Mouse (Mus musculus) cortical plate, adult 2 months (tissue): ENCODE measurements around the gene Zfhx3. TPM values are rescaled to one million over a fixed set of nuclear protein-coding genes. Genes with fewer than 3 reads are reported as not detected.
A peak's percentile ranks its signal among the peaks of the same experiment; 100 is the strongest.

Experiments used
- H3K27ac ChIP-seq: fragments of 200-500 bp; 2 replicates; pipeline ENCODE4 v1.5.1; 2012; ENCODE audit warnings: low read length, control low read depth, inconsistent platforms; ENCODE audit not compliant: insufficient read depth
- H3K4me1 ChIP-seq: fragments of 200-500 bp; 2 replicates; pipeline ENCODE4 v1.6.1; 2011; ENCODE audit warnings: low read length; ENCODE audit not compliant: control insufficient read depth, insufficient read depth
- H3K4me3 ChIP-seq: fragments of 200-500 bp; 2 replicates; pipeline ENCODE4 v1.5.1; 2011; ENCODE audit warnings: mild to moderate bottlenecking, low read length, control low read depth; ENCODE audit not compliant: insufficient read depth
- CTCF ChIP-seq: fragments of 200-500 bp; IDR thresholded peaks from 2 replicates; pipeline ENCODE4 v1.5.1; 2011; ENCODE audit warnings: mild to moderate bottlenecking, control low read depth, low read length; ENCODE audit not compliant: insufficient read depth; ENCODE audit errors: extremely low read depth
- POLR2A ChIP-seq: fragments of 200-500 bp; IDR thresholded peaks from 2 replicates; pipeline ENCODE4 v1.6.1; 2011; ENCODE audit warnings: mild to moderate bottlenecking, low read length, control low read depth; ENCODE audit not compliant: insufficient read depth; ENCODE audit errors: extremely low read depth
- polyA plus RNA-seq: library from polyadenylated mRNA; depleted of rRNA; stranded (reverse); fragments of >200 nt; gene quantifications from 2 replicates; pipeline ENCODE4 v1.2.3, GENCODE M21; 2012

Zfhx3 gene
- polyA plus RNA-seq, 1 experiment, result 1.3 TPM

- H3K27ac ChIP-seq, result no peak overlapping the region
- no peaks in the 10 kb centered on the region for H3K4me1 ChIP-seq
- no peak overlapping the region for H3K4me3 ChIP-seq
- no peak for TF ChIP-seq POLR2A
- TF ChIP-seq CTCF, result no peak
Observed at GRCm38 (mm10) chr8:108496101-108496500, 553.7 kb downstream of the Zfhx3 start.

GRCm38 (mm10) chr8:108506779-108507178 is 564.3 kb downstream of the Zfhx3 start:
- no peak overlapping the region for H3K27ac ChIP-seq
- no peak overlapping the region for H3K4me3 ChIP-seq
- H3K4me1 ChIP-seq, result no peaks in the 10 kb centered on the region
- TF ChIP-seq POLR2A (no peak), CTCF (no peak)

- H3K27ac ChIP-seq, result no peak overlapping the region
- no peak for TF ChIP-seq POLR2A
- TF ChIP-seq CTCF, result no peak
- no peaks in the 10 kb centered on the region for H3K4me1 ChIP-seq
- H3K4me3 ChIP-seq, result no peak overlapping the region
Observed at GRCm38 (mm10) chr8:108507769-108508168, 565.3 kb downstream of the Zfhx3 start.

GRCm38 (mm10) chr8:108510641-108511325 is 568.3 kb downstream of the Zfhx3 start:
- Histone ChIP-seq H3K4me3 (no peak overlapping the region), H3K27ac (no peak overlapping the region), H3K4me1 (no peaks in the 10 kb centered on the region)
- TF ChIP-seq POLR2A (no peak), CTCF (no peak)

DNA sequence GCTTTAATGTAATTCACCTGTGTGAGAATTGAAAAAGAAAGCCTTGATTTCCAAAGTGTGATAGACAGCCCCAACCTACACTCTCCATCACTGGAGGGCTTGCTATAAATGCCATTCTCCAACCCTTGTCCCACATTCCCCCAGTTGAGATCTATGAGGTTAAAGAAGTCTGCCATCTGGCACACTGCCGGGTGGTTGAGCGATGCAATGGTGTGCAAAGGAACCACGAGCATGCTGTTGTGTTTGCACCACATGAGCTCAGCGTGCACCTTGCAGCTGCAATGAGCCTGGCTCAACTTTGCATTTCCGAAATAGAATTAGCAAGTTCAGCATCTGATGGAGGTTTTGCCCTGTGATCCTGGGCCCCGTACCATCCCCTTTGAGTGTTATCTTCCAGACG is 575.7 kb downstream of the Zfhx3 start:
- Histone ChIP-seq H3K27ac (no peak overlapping the region), H3K4me1 (no peaks in the 10 kb centered on the region), H3K4me3 (no peak overlapping the region)
- TF ChIP-seq POLR2A, result no peak
- TF ChIP-seq CTCF, result no peak

DNA sequence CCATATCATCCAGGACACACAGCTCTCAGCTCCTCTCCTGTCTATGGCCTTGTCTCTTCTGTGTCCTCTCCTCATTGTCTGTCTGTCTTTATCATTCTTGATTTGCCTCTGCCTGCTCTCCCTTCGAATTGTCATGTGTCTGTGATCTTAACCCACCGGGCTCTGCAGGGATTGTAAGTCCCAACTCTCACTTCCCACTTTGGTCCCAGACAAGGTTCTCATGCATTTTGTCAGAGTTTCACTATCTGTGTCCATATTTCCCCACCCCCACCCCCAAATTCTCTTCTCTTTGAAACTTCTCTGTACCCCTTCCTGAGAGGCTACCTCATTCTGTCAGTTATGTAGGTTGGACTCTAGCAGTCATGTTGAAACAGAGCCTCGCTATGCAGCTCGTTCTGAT is 579.6 kb downstream of the Zfhx3 start:
- Histone ChIP-seq H3K4me1 (no peaks in the 10 kb centered on the region), H3K27ac (no peak overlapping the region), H3K4me3 (no peak overlapping the region)
- no peak for TF ChIP-seq CTCF
- TF ChIP-seq POLR2A, result no peak

DNA sequence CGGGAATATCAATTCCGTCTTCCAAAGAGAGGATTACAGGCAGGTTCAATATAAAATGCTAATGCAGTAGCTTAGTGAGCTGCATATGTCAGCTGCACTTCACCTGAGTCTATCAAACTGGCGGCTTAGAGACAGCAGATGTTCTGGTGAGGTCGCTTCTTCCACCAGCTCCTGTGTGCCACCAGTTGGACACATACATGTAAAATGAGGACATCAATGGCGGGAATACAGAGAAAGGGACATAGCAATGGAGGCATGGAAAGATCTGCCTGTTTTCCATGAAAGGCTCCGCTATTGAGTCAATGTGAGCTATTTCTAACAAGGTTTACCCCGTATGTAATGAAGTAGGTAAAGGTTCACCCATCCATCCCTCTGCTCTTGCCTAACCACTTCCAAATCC is 587.0 kb downstream of the Zfhx3 start:
- TF ChIP-seq CTCF (no peak), POLR2A (no peak)

DNA sequence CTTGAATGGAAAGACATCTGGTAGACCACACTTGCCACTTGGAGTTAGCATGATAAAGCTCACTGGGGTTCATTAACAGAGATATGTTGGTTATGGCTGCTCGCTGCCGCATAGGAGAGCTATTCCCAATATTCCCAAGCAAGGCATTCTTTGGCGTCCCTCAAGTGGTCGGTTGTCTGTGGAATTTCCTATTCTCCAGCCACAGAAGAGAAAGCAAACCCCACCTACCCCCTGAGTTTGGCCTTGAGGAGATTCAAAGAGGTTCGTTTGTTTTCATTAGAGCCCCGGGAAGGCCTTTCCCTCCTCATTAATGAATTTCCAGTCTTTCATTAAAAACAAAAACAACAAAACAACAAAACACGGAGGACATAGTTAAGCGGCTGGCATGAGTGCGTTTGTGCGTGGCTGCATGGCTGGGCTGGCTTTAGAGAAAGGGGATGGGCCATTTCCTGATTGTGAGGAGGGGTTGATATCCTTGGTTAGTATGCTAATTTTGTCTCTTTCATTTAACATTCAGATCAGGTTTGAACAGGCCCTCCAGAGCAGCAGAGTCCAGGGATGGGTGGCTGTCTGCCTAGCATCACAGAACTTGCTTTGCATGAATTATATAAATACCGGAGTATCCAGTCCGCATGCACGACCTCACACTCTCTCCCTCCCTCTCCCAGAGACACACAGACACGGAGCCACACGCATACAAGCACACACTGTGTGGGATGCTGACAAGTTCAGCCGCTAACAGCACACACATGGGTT is 592.9 kb downstream of the Zfhx3 start:
- Histone ChIP-seq H3K4me1 (0 out of 2 replicates have a peak, but pooled peaks cover 1% of the 10 kb centered on the region), H3K27ac (no peak overlapping the region), H3K4me3 (no peak overlapping the region)
- no peak for TF ChIP-seq POLR2A
- TF ChIP-seq CTCF, result no peak

More for the DNA sequence above, 587.0 kb downstream of the Zfhx3 start:
- no peak overlapping the region for H3K27ac ChIP-seq
- H3K4me1 ChIP-seq, result no peaks in the 10 kb centered on the region
- H3K4me3 ChIP-seq, result no peak overlapping the region

DNA sequence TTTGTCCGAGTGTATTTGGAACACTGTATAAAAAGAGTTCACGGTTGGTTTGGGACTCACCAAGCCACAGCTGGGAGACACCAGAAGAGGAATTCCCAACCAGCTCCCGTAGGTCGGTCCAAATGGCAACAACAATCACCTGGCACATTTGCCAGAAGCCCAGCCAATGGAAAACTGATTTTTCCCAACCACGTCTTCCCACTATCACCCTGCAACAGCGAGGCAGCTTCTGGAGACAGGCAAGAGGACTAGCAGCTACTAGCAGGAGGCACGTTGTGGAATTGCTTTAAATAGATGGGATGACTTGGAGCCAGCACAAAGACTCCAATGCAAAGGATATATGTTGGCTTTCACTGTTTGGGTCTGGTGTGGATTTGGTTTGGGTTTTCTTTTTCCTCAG is 593.7 kb downstream of the Zfhx3 start:
- Histone ChIP-seq H3K27ac (no peak overlapping the region), H3K4me3 (peak overlapping the region; percentile 37), H3K4me1 (0 out of 2 replicates have a peak, but pooled peaks cover 1% of the 10 kb centered on the region)
- TF ChIP-seq POLR2A, result no peak
- TF ChIP-seq CTCF, result no peak

GRCm38 (mm10) chr8:108536911-108537351 is 594.5 kb downstream of the Zfhx3 start:
- Histone ChIP-seq H3K4me3 (peak overlapping the region; percentile 37), H3K27ac (no peak overlapping the region), H3K4me1 (0 out of 2 replicates have a peak, but pooled peaks cover 1% of the 10 kb centered on the region)
- no peak for TF ChIP-seq POLR2A
- TF ChIP-seq CTCF, result no peak
